Mouse (Mus musculus) naive thymus-derived CD4-positive, alpha-beta T cell, adult 2 months (primary cell): ENCODE data around the gene Kif5a.

Experiments used
- DNase-seq: peaks from one replicate; pipeline ENCODE4 v3.0.0-alpha.2; 2011; ENCODE audit warnings: low read depth

Kif5a gene

GRCm38 (mm10) chr10:127289573-127290191, 26.5 kb upstream of the Kif5a start:
- DNase-seq: peak; percentile 83

DNA sequence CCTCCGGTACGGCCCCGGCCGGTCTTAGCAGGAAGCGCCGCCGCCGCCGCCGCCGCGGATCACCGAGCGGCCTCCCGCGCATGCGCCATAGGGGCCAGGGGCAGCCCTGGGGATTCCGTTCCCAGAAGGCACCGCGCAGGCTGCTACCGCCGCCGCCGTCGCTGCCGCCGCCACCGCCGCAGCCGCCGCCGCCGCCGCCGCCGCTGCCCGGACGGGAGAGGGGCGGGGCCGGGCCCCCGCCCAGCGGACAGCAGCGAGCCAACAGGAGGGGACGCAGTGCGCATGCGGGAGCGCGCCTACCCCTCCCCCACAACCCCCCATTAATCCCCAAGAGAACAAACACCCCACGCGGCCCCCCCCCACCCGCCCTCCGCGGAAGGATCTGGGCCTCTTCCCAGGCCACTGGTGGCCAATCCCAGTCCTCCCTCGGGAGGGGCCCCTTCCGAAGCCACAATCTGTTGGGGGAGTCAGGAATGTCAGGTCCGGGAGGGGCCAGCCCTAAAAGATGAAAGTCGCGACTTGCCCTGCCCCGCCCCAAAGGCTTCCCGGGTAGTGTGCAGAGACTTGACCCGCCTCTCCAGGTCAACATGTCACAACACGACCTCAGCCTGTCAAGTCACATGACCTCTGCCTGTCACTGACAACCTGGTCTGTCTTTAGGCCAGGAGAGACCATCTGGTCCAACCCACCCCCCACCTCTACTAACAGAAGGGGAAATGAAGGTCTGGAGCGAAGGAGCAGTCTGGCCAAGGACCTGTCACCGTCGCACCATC, 25.8 kb upstream of the Kif5a start, which contains the start of gene Mbd6:
Mbd6 (minus strand) TSS at position 219 of the 773 bp plus-strand sequence.
- DNase-seq: peak; percentile 95

DNA sequence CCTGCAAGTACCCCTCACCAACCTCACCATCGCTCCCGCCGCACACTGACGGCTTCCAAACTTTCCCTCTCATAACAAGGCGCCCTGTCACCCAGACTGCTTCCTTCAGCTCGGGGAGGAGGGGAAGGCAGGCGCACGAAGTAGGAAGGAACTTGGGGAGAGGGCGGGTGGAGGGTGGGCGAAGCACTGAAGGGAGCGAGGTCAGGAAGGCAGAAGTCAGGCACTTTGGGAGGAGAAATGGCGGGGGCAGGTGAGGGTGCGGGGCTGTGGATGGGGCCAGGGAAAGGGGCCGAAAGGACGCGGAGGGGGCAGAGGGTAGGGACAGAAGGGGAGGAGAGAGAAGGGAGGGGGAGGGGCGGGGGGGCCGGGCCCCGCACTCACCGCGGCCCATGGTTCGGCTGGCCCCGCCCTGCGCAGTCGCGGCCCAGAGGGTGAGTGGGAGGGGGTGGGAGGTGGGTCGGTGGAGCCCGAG, 25.2 kb upstream of the Kif5a start:
- no peak for DNase-seq

DNA sequence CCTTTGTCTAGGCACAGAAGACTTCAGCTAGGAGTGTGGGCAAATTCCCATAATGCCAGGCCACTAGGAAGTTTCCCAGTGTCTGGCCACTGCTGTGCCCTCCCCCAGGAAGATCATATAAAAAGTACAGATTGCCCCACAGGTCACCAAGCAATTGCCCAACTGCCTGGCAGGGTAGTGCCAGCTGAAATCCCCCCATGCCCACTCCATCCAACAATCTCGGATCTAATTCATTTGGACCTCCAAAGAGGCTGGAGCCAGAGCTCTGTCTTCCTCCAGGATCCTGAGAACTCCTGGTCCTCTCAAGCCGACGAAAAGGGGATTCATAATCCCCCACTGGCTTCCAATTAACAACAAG, 24.8 kb upstream of the Kif5a start:
- no peak for DNase-seq

DNA sequence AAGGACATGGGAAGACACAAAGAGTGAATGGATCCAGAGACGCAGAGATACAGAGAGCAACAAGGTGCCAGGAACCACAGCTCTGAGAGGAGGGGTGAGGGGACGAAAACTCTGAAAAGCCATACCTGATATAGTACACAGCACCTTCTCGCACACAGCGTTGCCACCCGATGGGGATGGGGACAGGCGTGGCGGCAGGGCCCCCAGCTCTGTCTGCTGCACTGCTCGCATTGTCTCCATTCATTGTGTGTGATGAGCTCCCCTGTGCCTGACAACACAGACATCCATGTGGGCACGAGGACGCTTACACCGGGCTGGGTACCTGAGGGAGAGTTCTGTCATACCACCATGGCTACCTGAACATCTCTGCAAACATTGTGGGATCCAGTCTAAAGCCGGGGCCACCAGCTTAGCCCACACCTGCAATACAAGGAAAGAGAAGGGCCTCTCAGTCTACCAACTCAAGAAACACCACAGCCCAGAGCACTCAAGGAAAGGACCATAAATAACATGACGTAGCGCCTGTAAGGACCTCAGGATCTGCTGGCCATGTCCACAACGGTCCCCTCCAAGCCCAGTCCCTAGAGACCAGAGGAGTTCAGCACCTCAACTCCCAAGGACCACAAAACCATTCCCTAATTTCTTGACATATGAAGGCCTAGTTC, 24.3 kb upstream of the Kif5a start:
- DNase-seq: no peak

DNA sequence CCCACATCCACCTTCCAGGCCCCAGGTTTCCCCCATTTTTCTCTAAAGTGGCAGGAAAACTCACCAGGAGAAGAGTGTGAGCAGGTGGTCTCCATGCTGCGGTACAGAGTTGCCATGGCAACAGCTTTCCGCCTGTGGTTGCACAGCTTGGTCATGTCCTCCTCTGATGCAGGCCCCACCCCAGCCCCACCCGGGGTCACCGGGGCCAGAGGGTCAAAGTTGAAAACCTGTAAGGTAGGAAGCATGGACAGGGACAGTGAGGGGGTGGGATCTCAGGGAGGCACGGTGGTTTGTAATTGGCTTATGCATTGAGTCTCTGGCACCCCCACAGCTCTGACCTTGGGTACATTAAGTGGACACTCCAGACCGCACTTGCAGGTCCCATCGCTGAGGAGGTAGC, 23.6 kb upstream of the Kif5a start:
- DNase-seq: no peak

GRCm38 (mm10) chr10:127286194-127286593, 23.0 kb upstream of the Kif5a start:
- DNase-seq: no peak

GRCm38 (mm10) chr10:127285644-127286043, 22.5 kb upstream of the Kif5a start:
- DNase-seq: no peak

DNA sequence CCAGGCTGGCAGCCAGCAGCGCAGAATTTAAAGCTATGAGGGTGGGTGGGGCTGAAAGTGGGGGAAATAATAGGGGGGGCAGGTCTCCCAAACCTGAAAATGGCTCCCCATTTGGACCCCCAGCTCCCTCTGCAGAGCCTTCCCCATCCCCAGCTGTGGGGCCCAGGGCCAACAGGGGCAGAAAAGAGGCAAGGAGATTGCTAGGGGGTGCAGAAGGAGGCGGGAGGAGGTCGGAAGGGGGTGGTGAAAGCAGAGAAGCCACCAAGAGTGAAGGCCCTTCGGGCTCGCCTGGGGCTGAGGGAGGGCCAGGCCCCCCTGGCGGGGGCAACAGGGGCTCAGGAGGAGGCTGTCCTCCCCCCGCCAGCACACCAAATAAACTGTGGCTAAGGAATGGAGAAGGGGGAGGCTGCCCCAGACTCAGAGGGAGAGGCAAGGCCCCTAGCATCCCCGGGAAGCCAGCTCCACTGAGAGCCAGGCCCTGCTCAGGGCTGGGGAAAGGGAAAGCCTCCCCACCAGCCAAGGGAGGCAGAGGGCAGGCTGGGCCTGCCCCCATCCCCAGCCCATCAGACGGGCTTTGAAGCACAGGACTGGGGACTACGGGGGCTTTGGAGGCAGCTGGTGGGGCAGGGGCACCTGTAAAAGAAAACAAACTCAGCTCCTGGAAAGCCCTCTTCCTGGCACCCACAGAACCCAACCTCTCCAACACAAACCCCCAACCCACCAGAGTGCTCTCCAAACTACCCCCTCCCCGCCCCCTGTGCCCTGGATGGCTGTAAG, 21.8 kb upstream of the Kif5a start:
- no peak for DNase-seq

DNA sequence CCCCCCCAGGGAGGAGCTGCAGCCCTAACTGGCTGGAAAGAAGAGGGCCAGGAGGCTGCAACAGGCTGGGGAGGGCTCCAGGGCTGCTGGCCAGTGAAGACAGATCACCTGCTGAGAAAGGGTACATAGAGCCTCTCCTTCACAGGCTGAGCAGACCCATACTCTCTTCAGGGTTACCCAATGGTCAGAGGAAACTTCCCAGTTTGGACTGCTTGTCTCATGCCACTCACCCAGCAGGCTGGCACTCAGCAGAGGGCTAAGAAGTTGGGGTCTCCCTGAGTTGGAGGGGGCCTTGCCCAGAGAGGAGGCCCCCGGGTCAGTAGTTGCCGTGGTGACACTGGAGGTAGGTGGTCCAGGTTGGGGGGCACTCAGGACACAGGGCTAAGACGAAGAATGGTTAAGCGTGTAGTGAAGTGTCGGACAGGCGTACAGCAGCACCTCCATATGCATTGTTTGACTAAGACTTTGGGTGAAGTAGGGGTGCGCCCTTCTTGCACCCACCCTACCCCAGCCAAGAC, 21.0 kb upstream of the Kif5a start:
- no peak for DNase-seq

GRCm38 (mm10) chr10:127282620-127283215, 19.6 kb upstream of the Kif5a start:
- DNase-seq: no peak

DNA sequence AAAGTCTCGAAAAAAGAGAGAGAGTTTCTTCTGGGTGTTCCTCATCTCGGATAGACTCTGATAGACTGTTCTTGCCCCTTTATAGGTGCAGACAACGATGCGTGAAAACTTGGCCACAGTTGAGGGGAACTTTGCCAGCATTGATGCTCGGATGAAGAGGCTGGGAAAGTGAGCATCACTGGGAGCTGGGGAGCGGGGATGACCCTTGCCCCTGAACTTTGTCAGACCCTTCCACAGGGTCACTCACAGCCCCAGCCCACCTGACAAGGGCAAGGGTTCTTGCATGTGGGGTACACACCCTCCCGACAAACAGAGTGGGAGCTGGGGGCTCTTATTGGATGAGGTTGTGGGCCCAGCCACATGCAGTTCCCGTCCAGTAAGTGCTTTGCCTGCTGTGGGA, 18.2 kb upstream of the Kif5a start:
- no peak for DNase-seq

GRCm38 (mm10) chr10:127279730-127280129, 16.6 kb upstream of the Kif5a start:
- DNase-seq: no peak

- DNase-seq: no peak
Measured at GRCm38 (mm10) chr10:127274261-127275022, 11.3 kb upstream of the Kif5a start.

DNA sequence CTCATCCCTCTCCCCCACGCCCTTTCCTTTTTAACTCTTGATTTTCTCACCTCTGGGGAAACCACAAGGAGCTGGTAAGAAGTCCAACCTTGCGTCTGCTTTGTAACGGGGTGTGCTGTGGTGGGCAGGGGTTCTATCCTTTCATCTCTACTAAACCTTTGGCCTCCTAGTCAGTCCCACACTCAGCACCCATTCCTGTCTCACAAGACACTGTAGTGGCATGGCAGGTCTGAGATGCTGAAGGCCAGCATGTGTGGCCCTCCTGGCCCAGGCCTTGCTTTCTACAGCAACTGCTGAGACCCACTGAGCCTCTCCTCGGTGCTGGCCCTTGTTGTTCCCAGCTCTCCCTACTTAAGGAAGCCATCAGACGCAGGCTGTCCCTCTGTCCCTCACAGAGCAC, 9.2 kb upstream of the Kif5a start:
- no peak for DNase-seq

DNA sequence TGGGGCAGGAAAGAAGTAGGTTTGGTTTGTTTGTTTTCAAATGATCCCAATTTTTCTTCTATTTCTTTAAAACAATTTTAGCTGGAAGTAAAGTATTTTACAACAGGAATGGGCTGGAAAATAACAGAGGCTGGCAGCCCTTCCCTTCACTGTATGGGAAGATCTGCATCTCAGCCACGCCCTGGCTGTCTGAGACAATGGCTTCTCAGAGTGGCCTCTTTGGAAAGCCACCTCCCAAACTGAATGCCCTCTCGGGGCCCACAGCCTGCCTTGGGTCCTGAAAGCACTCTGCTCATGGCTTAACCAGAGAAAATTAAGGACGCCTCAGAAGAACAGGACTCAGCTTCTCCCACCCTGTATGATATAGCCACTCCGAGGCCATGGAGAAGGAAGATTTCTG, 6.7 kb upstream of the Kif5a start:
- DNase-seq: no peak

DNA sequence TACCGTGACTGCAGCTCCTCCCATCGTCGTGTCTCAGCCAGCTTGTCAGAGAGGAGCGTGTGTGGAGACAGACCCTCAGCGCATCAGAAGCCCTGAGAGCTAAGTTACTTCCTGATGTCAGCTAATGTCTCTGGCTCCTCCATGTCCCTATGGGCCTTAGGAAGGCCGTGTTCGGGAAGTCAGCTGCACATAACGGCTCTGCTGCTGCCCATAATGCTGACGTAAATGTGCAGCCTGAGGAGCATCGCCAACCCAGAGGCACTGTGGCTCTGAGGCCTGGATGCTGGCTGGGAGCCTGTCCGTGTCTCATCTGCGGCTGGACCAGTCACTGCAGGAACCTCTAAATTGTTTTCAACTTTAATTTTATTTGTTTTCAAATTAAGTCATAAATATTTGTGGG, 5.9 kb upstream of the Kif5a start:
- DNase-seq: no peak

GRCm38 (mm10) chr10:127268401-127268800, 5.3 kb upstream of the Kif5a start:
- DNase-seq: no peak

DNA sequence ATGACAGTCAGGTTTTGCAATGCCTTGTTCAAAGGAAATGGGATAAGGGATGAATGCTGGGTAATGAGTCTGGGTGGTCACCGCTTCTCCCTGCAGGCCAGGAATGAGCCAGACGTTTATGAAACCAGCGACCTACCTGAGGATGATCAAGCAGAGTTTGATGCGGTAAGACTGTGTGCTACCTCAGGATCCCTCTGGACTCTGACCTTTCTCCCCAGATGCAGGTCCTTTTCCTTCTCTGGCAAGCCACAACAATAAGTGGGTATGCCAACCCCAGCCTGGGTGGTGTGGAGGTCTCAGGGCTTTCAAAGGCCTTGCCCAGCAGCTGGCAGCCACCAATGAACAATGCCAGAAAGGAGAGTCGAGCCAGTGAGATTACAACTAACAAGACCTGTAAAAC, 4.2 kb upstream of the Kif5a start:
- DNase-seq: no peak

GRCm38 (mm10) chr10:127266112-127267091, 3.3 kb upstream of the Kif5a start, which contains the start of gene Dctn2:
Gene Dctn2 (plus strand): TSS chr10:127266368.
- DNase-seq: peak; percentile 94
